Mouse (Mus musculus) ZHBTc4 (cell line): ENCODE measurements around the gene Eng.

Experiments
- DNase-seq: peaks from one replicate; pipeline ENCODE4 v3.0.0-alpha.2; 2011; ENCODE audit warnings: low read depth, low spot score

The Eng gene

GRCm38 (mm10) chr2:32646379-32647056 is at the start of gene Eng:
TSS of gene Eng (plus strand) at chr2:32646595.
- DNase-seq, result peak; percentile 57

- DNase-seq, result no peak
These were observed 49.7 kb upstream of the Eng start for GRCm38 (mm10) chr2:32596725-32597124.

- DNase-seq, result no peak
These were observed 49.1 kb upstream of the Eng start for GRCm38 (mm10) chr2:32597248-32597647.

GRCm38 (mm10) chr2:32597699-32598098 is 48.7 kb upstream of the Eng start:
- no peak for DNase-seq

GRCm38 (mm10) chr2:32598506-32598905 is 47.9 kb upstream of the Eng start:
- no peak for DNase-seq

- no peak for DNase-seq
These were observed 47.0 kb upstream of the Eng start, which contains the start of gene St6galnac6 for GRCm38 (mm10) chr2:32599409-32599808. TSS of gene St6galnac6 (plus strand) at chr2:32599709.

- DNase-seq, result peak; percentile 73
These were observed 44.9 kb upstream of the Eng start for GRCm38 (mm10) chr2:32601417-32602065.

- peak; percentile 93 for DNase-seq
These were observed 43.8 kb upstream of the Eng start for GRCm38 (mm10) chr2:32602600-32603054.

- no peak for DNase-seq
These were observed 41.8 kb upstream of the Eng start for GRCm38 (mm10) chr2:32604631-32605030.

GRCm38 (mm10) chr2:32606161-32607142 is 39.9 kb upstream of the Eng start:
- DNase-seq, result peak; percentile 94

GRCm38 (mm10) chr2:32607262-32607947 is 39.0 kb upstream of the Eng start:
- DNase-seq, result peak; percentile 59

GRCm38 (mm10) chr2:32608141-32608777 is 38.1 kb upstream of the Eng start:
- DNase-seq, result peak; percentile 79

- DNase-seq, result peak; percentile 56
These were observed 37.5 kb upstream of the Eng start for GRCm38 (mm10) chr2:32608778-32609435.

GRCm38 (mm10) chr2:32610610-32611229 is 35.7 kb upstream of the Eng start:
- DNase-seq, result peak; percentile 83

GRCm38 (mm10) chr2:32612274-32612673 is 34.1 kb upstream of the Eng start:
- peak; percentile 95 for DNase-seq

GRCm38 (mm10) chr2:32617109-32617508 is 29.3 kb upstream of the Eng start:
- no peak for DNase-seq

- DNase-seq, result peak; percentile 75
These were observed 28.8 kb upstream of the Eng start for GRCm38 (mm10) chr2:32617601-32618000.

- DNase-seq, result no peak
These were observed 28.3 kb upstream of the Eng start for GRCm38 (mm10) chr2:32618051-32618450.

GRCm38 (mm10) chr2:32620682-32621516 is 25.5 kb upstream of the Eng start:
- DNase-seq, result no peak
